Mouse (Mus musculus) lung, postnatal 10 days (tissue): ENCODE measurements at regions not wholly inside any gene's neighbourhood (a gene's known extent, or its start where the extent isn't known, plus 50 kb on each side); places are given as distances from the start of the nearest gene placed in this dataset.

Experiments
- DNase-seq: peaks from one replicate; pipeline ENCODE4 v3.0.0; 2021

DNA sequence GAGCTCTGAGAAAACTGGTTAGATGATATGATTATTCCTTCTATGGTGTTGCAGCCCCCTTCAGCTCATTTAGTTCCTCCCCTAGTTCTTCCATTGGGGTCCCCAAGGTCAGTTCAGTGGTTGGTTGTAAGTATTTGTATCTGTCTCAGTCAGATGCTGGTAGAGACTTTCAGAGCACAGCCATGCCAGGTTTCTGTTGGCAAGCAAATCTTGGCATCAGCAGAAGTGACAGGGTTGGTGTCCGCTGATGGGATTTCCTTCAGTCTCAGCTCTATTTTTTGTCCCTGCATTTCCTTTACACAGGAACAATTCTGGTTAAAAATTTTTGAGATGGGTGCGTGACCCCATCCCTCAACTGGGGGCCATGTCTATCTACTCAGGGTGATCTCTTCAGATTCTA is 55.3 kb upstream of the Spaca1 start:
- no peak for DNase-seq

- DNase-seq: no peak
Observed at GRCm38 (mm10) chr4:34114323-34114722, 64.3 kb upstream of the Spaca1 start.

DNA sequence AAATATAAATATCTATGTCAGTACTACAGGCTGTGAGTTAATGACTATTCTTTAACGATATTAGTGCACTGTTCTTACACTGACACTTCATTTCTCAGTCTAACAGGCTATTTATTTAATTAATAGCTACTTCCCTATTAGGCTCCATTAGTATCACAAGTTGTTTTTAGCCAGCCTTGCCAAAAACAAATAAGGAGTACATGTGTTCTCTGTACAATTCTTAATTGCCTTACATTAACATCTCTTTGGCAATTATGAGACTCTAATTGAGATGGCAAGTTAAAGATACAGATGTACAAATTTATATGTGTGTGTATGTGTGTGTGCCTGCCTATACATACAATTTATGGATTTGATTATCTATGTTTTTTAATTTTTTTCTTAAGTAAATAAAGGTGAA is 67.1 kb upstream of the Spaca1 start:
- DNase-seq: no peak

DNA sequence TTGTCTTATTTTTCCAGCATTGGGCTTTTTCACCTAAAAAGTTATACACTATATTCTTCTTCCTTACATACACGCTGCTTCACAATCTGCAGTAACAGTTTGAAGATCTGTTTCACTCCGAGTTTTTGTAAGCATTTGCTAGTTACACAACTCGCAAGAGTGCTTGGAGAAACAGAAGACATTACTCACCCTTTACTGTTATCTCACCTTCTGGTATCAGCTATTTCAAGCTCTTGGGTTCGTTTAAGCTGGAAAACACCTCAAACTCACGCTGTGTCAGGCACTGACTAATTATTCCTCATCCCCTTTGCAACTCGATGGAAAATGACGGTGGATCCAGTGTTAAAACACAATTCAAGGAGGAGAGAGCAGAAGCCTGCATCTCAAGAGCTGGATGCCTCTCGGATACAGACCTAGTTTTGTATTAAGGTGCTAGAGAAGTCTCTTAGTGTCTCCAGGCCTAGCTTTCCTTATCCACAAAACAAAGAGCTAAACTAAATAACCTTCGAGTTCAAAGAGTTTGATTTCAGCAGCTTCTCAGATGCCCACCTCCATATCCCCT is 73.0 kb upstream of the Spaca1 start:
- DNase-seq: no peak

DNA sequence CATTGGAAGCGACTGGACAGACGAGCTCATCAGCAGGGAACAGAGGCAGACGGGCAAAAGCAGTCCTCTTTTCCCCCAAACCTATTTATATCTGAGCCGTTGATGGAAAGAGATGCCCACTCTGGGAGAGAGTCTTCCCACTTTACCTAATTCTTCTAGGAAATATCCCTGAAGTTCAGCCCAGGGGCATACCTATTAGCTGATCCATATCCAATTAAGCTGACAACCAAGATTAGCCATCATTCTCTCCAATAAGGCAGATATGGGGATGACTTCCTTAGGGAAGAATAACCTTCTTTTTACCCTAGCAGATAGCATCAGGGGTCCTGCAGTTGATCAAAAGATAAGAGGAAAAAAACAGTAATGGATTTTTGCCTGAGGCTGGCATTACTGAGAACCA is 78.2 kb upstream of the Spaca1 start:
- DNase-seq: no peak

DNA sequence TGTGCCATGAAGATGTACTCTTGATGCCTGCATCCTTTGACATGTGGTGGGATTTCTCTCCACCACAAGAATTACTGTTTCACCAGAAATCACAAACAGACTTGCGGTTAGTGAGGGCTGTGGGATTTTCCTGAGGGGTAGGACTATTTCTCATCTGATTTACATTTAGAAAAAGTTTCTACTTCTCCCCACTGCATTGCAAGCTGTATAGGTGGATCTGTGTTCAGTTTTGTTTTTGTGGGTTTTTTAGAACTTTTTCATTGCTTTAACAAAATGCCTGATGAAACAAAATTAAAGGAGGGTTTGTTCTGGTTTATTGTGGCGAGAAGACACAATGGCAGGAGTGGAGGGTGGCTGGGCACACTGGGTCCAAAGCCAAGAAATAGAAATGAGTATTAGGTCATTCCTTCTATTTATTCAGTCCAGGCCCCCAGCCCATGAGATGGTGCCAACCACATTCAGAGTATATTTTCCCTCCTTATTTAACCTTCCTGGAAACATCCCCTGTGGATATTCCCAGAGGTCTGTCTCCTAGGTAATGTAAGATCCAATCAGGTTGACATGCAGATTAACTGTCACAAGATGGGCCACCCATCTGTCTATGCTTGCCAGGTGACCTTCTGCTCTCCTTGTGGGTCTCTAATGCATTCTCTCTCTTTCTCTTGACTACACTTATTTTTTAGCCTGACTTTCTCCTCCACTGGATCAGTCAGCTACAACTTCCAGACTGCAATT is 96.3 kb upstream of the Spaca1 start:
- DNase-seq: no peak

- DNase-seq: no peak
Observed at GRCm38 (mm10) chr4:34148956-34149739, 99.2 kb upstream of the Spaca1 start.

- DNase-seq: no peak
Observed at GRCm38 (mm10) chr4:34151605-34152347, 101.8 kb upstream of the Spaca1 start.

DNA sequence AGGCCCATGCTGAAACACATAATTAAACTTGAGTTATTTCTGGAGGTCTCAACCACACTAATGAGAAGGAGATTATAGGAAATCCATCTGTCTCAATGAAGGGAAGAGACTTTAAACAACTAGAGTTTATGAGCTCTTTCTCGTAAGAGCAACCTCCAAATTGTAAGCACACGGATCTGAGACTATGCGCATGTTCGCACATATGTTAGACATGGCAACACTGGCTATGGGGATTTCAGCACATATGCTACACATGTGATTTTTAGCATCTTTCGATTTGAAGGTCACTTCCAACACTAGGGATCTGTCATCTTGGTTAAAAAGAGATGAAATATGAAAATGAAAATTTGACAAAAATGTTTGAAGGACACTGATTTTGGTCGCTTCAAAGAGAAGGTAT is 105.5 kb upstream of the Spaca1 start:
- no peak for DNase-seq

DNA sequence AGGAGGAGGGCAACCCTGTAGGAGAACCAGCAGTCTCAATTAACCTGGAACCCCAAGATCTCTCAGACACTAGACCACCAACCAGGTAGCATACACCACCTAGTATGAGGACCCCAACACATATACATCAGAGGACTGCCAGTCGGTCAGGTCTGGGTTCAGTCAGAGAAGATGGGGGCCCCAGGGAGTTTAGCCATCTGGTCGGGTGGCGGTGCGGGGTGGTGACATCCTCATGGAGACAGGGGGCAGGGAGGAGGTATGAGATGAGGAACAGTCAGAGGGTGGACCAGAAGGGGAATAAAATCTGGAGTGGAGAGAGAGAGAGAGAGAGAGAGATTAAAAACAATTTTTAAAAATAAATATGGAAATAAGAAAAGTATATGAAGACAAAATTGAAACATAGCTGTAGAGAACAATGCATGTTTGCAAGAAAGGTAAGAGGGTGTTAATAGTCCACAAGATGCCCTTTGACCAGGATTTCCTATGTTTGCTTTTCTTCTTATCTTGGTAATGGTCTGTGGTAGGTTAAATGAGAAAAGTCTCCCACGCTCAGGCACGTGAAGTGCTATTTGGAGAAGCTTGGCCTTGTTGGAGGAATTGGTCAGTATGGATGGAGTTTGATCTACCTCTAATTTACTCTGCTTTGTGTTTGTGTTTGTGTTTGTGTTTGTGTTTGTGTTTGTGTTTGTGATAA is 108.0 kb upstream of the Spaca1 start:
- no peak for DNase-seq

- no peak for DNase-seq
Observed at GRCm38 (mm10) chr4:34171265-34171862, 121.4 kb upstream of the Spaca1 start.

- DNase-seq: no peak
Observed at GRCm38 (mm10) chr4:34172000-34172399, 122.0 kb upstream of the Spaca1 start.

DNA sequence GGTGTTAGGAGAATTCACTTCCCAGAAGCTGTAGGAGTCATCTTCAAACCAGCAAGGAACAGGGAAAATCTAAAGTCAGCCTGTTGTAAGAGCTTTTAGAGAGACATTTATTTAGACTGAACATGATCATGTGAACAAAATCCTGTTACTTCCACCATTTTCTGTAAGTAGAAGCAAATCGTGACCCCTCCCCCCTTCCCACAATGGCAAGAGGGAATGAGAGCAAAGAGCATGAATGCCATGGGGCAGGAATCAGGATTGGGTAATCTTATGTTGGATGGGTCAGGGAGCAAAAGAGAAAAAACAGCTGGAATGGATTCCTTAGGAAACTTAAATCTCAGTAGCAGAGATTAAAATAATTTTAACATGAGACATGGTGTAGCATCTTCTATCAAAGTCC is 127.4 kb upstream of the Spaca1 start:
- no peak for DNase-seq

GRCm38 (mm10) chr4:34186522-34186921 is 136.5 kb upstream of the Spaca1 start:
- no peak for DNase-seq

GRCm38 (mm10) chr4:34203193-34203848 is 153.3 kb upstream of the Spaca1 start:
- DNase-seq: no peak

GRCm38 (mm10) chr4:34209179-34209896 is 159.3 kb upstream of the Spaca1 start:
- DNase-seq: no peak

- DNase-seq: no peak
Observed at GRCm38 (mm10) chr4:34213731-34214130, 163.7 kb upstream of the Spaca1 start.

DNA sequence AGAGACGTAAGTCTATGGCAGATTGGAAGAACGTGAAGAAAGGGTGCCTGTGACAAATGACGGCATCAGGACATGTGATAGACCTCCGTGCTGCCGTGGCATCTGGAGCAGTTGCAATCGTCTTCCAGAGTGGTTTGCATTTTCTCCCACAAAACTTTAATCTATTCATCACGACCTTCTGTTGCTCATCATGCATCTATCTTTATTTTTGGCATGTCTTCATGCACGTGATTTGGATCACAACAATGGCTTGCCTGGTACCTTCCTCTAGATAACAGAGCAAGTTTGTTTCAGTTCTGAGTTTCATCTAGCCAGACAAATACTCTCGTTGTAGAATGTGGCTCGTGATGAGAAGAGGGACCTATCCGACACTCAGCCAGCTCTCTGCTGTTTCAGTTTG is 164.4 kb upstream of the Spaca1 start:
- no peak for DNase-seq

DNA sequence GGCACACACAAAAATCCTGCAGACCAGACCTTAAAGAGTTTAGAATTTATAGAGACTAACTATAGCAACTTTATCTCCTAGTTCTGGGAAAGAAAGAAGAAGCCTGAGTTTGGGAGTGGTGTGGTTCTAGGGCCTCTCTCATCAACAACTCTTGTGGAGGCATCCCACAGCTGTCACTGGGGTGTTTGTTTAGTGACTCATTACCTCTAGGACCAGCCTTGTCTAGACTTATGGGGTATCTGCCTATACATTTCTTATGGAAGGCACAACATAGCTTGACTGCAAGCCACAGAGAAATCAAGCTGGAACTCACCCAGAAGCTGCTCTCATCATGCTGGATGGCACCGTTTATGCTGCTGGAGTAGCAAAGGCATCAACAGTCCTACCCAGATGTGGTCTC is 171.9 kb upstream of the Spaca1 start:
- DNase-seq: no peak

DNA sequence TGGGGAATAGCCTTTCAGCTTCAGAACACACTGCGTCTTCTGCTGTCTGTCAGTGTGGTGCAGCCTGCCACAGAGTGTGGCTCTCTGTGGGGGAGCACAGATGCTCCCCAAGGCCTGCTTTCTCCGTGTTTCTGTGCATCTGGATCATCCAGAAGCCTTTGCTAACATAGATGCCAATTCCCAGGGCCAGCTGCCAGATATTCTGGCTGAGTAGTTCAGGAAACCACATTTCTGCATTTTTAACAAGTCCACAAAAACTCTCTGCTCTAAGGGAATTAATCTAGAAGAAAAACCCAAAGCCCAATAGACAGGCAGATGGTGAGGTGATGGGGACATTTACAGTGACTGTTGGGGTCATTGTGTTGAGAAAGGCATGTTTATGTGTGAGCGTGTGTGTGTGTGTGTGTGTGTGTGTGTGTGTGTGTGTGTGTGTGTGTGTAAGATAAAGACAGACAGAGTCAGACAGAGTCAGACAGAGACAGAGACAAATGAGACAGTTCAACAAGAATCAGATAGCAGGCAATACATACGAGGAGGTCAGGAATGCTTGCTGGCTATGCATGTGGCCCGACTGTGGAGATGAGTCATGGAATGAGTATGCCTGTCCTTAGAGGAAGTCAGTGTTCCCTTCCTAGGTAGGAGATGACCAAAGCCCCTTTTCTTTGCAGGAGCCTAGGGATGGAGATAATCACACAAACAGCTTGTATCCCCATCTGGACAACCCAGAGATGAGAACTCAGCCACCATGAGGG is 176.3 kb upstream of the Spaca1 start:
- peak; percentile 47 for DNase-seq
